Mouse (Mus musculus) midbrain, embryonic 15.5 days (tissue): ENCODE measurements around the gene AK157302. TPM values are rescaled to one million over a fixed set of nuclear protein-coding genes. Genes with fewer than 3 reads are reported as not detected.
A peak's percentile ranks its signal among the peaks of the same experiment; 100 is the strongest.
"Not testable (repeated sequence)": the region's sequence is repeated elsewhere in the genome, so short reads cannot be mapped to it uniquely, and the experiment has no call there.

Experiments used
- ATAC-seq: fragments of 200-750 bp; cut with Nextera tagmentation; replicated peaks from 2 replicates; pipeline ENCODE4 v1.8.0; 2017; ENCODE audit warnings: moderate TSS enrichment
- H3K27ac ChIP-seq: fragments of 300-500 bp; sonication (generic); 2 replicates; pipeline ENCODE4 v1.5.1; 2015; ENCODE audit warnings: mild to moderate bottlenecking, inconsistent platforms
- H3K27me3 ChIP-seq: fragments of 300-500 bp; sonication (generic); replicated peaks from 2 replicates; pipeline ENCODE4 v1.6.1; 2015; ENCODE audit warnings: inconsistent platforms
- H3K36me3 ChIP-seq: fragments of 300-500 bp; sonication (generic); replicated peaks from 2 replicates; pipeline ENCODE4 v1.6.1; 2015; ENCODE audit warnings: inconsistent platforms
- H3K4me1 ChIP-seq: fragments of 300-500 bp; sonication (generic); 2 replicates; pipeline ENCODE4 v1.6.1; 2015; ENCODE audit warnings: inconsistent platforms
- H3K4me2 ChIP-seq: fragments of 300-500 bp; sonication (generic); 2 replicates; pipeline ENCODE4 v1.6.1; 2015; ENCODE audit warnings: inconsistent platforms, mild to moderate bottlenecking, moderate library complexity
- H3K4me3 ChIP-seq: fragments of 300-500 bp; sonication (generic); 2 replicates; pipeline ENCODE4 v1.5.1; 2015; ENCODE audit warnings: mild to moderate bottlenecking, inconsistent platforms
- H3K9ac ChIP-seq: fragments of 300-500 bp; sonication (generic); 2 replicates; pipeline ENCODE4 v1.6.1; 2015; ENCODE audit warnings: mild to moderate bottlenecking, inconsistent platforms
- H3K9me3 ChIP-seq: fragments of 300-500 bp; sonication (generic); 2 replicates; pipeline ENCODE4 v1.6.1; 2016; ENCODE audit warnings: inconsistent platforms
- WGBS: fragments of 180-500 bp; shearing (Covaris S2); methylation state at CpG from one replicate; pipeline ENCODE4 v1.1.7; 2015; ENCODE audit warnings: mixed read lengths; 5-methylcytosine and 5-hydroxymethylcytosine counted together
- polyA plus RNA-seq: library from polyadenylated mRNA; unstranded; fragments of >200 nt; fragmentation: Nextera tagmentation; extraction: Ambion mirVana; gene quantifications from 2 replicates; pipeline ENCODE4 v1.2.1, GENCODE M21; 2015

Gene AK157302
- polyA plus RNA-seq, 1 experiment from 2014 or later: 0.32 TPM

DNA sequence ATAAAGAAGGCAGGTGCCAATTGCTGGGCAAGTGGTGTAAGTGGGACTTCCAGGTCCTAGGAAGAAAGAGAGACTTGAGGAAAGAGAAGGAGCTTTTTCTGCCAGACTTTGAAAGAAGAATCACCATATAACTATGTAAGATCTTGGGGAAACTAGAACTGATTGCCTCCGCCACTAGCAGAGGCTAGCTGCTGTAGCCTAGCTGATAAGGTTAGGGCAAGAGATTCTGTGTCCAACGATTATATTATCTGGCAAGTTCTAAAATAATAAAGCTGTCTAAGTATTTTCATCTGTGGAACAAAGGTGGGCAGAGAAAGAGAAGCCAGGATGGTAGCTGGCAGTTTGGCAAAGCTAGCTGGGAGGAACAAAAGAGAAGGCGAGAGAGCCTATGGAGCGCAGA is 22.6 kb upstream of the AK157302 start:
- ATAC-seq: no peak
- no peaks in the 10 kb centered on the region; the same call in 1 of the 2 replicates for H3K36me3 ChIP-seq
- H3K9me3 ChIP-seq: no peaks in the 10 kb centered on the region
- H3K9ac ChIP-seq: no peak overlapping the region
- no peak overlapping the region for H3K4me2 ChIP-seq
- no peak overlapping the region for H3K4me3 ChIP-seq
- peaks cover under 1% of the 10 kb centered on the region for H3K27me3 ChIP-seq
- H3K27ac ChIP-seq: no peak overlapping the region
- WGBS: 26% methylated on average over 4 of the region's 4 CpGs
- peaks cover 8% of the 10 kb centered on the region; the same call in 1 of the 2 replicates for H3K4me1 ChIP-seq

DNA sequence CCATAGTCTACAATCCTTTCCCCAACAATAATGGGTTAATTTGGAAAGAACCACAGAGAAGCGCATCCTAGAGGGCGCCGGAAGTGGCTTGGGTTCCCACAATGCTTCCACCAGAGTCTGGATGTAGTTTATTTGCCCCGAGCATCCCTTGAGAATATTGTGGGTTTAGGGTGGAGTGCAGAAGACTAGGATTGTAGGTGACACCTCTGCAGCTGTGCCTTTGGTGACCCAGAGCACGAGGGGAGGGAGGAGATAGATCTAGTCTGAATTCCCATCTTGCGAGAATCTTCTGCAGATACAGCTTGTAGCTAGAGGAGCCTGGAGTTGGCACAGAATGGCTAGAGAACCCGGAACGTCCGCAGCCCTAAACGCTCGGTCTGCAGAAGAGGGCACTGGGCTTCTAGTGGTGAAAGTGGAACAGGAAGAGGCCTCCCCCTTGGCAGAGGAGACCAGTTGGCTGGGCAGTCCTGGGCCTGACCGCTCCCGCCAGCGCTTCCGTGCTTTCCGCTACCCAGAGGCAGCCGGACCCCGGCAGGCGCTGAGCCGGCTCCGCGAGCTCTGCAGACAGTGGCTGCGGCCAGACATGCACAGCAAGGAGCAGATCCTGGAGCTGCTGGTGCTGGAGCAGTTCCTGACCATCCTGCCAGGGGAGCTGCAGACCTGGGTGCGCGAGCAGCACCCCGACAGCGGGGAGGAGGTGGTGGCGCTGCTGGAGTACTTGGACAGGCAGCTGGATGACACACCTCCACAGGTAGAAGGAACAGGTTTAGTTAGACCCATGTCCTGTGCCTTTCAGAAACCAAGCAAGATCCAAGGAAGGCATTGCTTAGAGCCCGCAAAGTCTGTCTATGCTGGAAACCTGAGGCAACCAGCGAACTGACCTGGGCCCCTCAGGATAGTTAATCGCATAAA is 16.0 kb upstream of the AK157302 start, which contains the start of the genes Zkscan4 and Gm10065:
TSS of gene Zkscan4 (plus strand) at position 149 of the 912 bp plus-strand sequence.
TSS of gene Gm10065 (minus strand) at position 683 of the 912 bp plus-strand sequence.
- H3K27me3 ChIP-seq, H3K36me3 ChIP-seq, H3K9me3 ChIP-seq: not testable (repeated sequence)
- Histone ChIP-seq H3K27ac (peak within 1 kb of the TSS; percentile 86), H3K9ac (peak within 1 kb of the TSS; percentile 69), H3K4me1 (peaks cover 16% of the 10 kb centered on the region), H3K4me2 (peak within 1 kb of the TSS; percentile 61), H3K4me3 (peak within 1 kb of the TSS; percentile 71)
- ATAC-seq: peak; percentile 93
- 2% methylated on average over 29 of the region's 31 CpGs for WGBS

DNA sequence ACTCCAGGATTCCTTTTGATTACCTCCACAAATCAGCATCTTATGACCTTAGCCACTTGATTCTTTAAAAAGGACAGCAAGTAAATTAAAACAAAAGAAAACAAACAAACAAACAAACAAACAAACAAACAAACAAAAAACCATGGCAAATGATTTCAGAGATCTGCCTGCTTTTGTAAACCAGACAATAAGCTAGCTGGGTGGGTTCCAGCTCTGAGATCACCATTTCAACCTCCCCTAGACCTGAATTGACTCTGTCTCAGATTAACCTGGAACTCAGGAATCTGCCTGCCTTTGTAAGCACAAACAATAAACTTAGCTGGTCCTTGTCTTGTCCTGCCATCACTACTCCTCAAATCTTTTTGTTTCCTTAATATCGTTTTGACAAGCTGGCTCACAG is 8.1 kb upstream of the AK157302 start:
- WGBS: 96% methylated on average over 1 of the region's 1 CpGs
- Histone ChIP-seq H3K4me2 (no peak overlapping the region), H3K36me3 (peaks cover 29% of the 10 kb centered on the region), H3K9ac (no peak overlapping the region), H3K27ac (no peak overlapping the region), H3K9me3 (no peaks in the 10 kb centered on the region; the same call in 1 of the 2 replicates), H3K4me1 (no peaks in the 10 kb centered on the region), H3K4me3 (no peak overlapping the region), H3K27me3 (no peaks in the 10 kb centered on the region)
- ATAC-seq: no peak

DNA sequence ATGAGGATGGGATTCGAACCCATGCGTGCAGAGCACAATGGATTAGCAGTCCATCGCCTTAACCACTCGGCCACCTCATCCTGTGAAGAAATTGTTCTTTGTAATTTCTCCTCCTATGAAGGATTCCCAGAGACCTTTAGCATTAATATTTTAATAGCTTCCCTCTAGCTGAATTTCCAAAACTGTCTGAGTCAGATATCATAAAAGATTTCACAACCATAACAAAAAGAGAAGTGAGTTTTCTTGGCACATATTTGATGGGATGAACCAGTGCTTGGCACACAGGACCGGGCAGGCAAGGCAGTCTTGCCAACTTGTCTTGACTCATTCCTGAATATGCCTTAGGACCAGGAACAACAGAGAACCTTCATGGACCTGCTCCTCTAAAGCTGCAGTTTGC is 2.2 kb upstream of the AK157302 start:
- H3K4me3 ChIP-seq: no peak overlapping the region
- no peak overlapping the region for H3K4me2 ChIP-seq
- H3K9me3 ChIP-seq: no peaks in the 10 kb centered on the region
- peaks cover 3% of the 10 kb centered on the region; the same call in 1 of the 2 replicates for H3K36me3 ChIP-seq
- no peak overlapping the region for H3K27ac ChIP-seq
- no peaks in the 10 kb centered on the region for H3K27me3 ChIP-seq
- H3K9ac ChIP-seq: no peak overlapping the region
- no peaks in the 10 kb centered on the region for H3K4me1 ChIP-seq
- 94% methylated on average over 5 of the region's 5 CpGs for WGBS
- ATAC-seq: no peak

DNA sequence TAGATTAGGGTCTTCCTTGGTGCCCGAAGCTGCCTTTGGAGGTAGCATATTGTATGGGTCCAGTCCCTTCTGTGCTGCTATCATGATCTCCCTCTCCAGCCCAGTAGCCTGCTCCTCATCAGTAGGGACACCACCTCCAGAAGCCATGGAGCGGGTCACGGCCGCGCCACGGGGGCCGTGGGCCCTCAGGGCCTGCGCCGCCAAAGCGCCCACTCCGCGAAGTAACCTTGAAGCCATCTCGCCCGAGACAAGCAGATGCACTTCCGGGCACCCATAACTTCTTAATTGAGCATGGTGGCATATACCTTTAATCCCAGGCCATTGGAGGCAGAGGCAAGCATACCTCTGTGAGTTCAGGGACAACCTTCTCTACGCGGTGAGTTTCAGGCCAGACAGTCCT is 6.2 kb downstream of the AK157302 start, which contains the start of gene Gm11273:
TSS of gene Gm11273 (minus strand) at position 237 of the 400 bp plus-strand sequence.
- H3K9me3 ChIP-seq, H3K9ac ChIP-seq, H3K4me2 ChIP-seq, H3K4me3 ChIP-seq, H3K27ac ChIP-seq, H3K36me3 ChIP-seq, H3K4me1 ChIP-seq, ATAC-seq, H3K27me3 ChIP-seq: not testable (repeated sequence)
- 92% methylated on average over 17 of the region's 17 CpGs for WGBS

- ATAC-seq: no peak
- Histone ChIP-seq H3K36me3 (no peaks in the 10 kb centered on the region), H3K9me3 (no peaks in the 10 kb centered on the region), H3K9ac (no peak overlapping the region), H3K27me3 (no peaks in the 10 kb centered on the region), H3K4me2 (no peak overlapping the region), H3K27ac (no peak overlapping the region), H3K4me3 (no peak overlapping the region), H3K4me1 (peaks cover 2% of the 10 kb centered on the region; the same call in 1 of the 2 replicates)
- 92% methylated on average over 5 of the region's 5 CpGs for WGBS
These were observed 7.3 kb downstream of the AK157302 start for GRCm38 (mm10) chr13:21502296-21502695.

DNA sequence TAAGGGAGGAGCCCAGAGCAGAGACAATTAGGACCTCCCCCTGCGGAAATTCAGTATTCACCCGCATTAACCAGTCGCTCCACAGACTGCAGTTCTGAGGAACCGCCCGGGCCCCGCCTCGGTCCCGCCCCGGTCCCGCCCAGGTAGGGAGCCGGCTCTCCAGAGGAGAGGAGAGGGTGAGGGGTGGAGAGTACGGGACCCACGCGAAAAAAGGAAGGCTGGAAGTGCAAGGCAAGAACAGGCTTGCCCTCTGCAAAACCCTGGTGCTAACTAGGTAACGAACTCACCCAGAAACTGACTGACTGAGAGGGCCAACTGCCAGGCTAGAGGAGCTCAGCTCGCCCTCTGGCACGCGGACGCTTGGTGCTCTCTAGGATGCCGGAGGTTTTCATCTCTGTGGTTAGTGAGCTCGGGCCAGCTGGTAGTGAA is 11.2 kb downstream of the AK157302 start:
- H3K36me3 ChIP-seq: no peaks in the 10 kb centered on the region
- H3K4me1 ChIP-seq: peaks cover 2% of the 10 kb centered on the region; the same call in 1 of the 2 replicates
- peak overlapping the region; percentile 57 for H3K4me2 ChIP-seq
- H3K27me3 ChIP-seq: no peaks in the 10 kb centered on the region
- H3K9me3 ChIP-seq: no peaks in the 10 kb centered on the region
- peak overlapping the region; percentile 73 for H3K27ac ChIP-seq
- WGBS: under 1% methylated on average over 21 of the region's 21 CpGs
- peak overlapping the region; percentile 50 for H3K4me3 ChIP-seq
- peak; percentile 100 for ATAC-seq
- peak overlapping the region; percentile 42 for H3K9ac ChIP-seq

DNA sequence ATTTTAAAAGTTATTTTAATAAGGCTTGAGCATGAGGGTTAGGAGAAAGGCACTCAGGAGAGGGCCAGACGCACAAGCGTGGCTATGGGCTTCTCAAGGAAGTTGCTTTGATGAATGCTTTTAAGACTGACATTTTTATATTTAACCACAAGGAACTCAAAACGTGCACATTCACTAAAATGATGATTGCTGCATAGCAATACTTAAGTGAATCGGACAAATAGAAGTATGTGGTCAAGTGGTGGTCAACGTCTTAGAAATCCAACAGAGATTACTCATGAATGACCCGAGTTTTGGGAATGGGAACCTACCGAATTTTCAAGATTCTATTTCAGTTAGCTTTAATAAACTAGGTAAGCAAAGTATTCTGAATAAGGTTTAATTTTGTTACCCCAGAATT is 35.1 kb downstream of the AK157302 start:
- Histone ChIP-seq H3K4me1 (peaks cover 11% of the 10 kb centered on the region), H3K36me3 (peaks cover 11% of the 10 kb centered on the region; the same call in 1 of the 2 replicates), H3K27ac (no peak overlapping the region), H3K9ac (no peak overlapping the region), H3K4me2 (peak overlapping the region; percentile 83), H3K4me3 (peak overlapping the region; percentile 92), H3K9me3 (no peaks in the 10 kb centered on the region), H3K27me3 (no peaks in the 10 kb centered on the region)
- ATAC-seq: no peak
- 51% methylated on average over 7 of the region's 7 CpGs for WGBS

DNA sequence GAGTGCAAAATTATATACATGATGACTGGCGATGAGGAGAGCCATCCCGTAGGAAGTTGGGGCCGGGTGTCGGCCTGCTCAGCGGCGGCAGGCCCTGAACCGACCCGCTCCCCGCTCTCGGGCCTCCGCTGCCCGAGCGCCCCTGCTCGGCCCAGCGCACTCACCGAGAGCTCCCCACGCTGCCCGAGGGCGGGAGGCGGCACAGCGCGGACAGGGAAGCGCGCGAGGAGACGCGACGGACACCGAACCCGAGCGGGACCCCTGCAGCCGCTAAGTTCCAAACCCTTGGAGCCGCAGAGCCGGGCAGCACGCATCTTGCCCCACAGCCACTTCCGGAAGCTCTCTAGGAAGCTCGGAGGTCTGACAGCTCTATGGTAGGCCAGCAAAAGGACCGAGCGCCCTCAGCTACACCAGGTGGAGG is 35.8 kb downstream of the AK157302 start, which contains the start of gene Zkscan8:
TSS of gene Zkscan8 (minus strand) at position 340 of the 421 bp plus-strand sequence.
- Histone ChIP-seq H3K27ac (peak within 1 kb of the TSS; percentile 91), H3K27me3 (no peaks in the 10 kb centered on the region), H3K9me3 (no peaks in the 10 kb centered on the region), H3K4me3 (peak within 1 kb of the TSS; percentile 92), H3K4me2 (peak within 1 kb of the TSS; percentile 83), H3K36me3 (0 out of 2 replicates have a peak, but pooled peaks cover 8% of the 10 kb centered on the region), H3K9ac (peak within 1 kb of the TSS; percentile 95), H3K4me1 (peaks cover 11% of the 10 kb centered on the region)
- peak; percentile 100 for ATAC-seq
- under 1% methylated on average over 39 of the region's 39 CpGs for WGBS

DNA sequence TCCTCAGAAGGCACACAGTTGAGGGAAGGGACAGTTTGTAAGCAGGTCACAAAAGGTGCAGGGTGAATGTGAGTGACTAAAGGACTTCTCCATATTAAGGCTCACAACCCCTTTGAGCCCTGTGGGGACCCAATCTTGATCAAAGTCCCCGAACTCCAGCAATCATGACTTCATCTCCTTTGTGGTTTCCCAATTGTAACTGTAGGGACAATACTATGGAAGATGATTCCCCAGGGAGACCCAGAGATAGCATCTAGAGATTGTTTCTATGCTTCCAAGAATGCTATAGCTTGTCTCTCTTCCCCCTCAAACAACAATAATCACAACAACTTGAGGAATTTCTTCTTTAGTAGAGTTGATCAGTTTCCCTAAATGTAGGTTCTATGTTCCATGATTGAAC is 47.7 kb downstream of the AK157302 start, which contains the start of gene Olfr1366:
TSS of gene Olfr1366 (minus strand) at position 101 of the 400 bp plus-strand sequence.
- Histone ChIP-seq H3K9me3 (no peaks in the 10 kb centered on the region), H3K9ac (no peak within 1 kb of the TSS), H3K27ac (no peak within 1 kb of the TSS), H3K4me1 (no peaks in the 10 kb centered on the region), H3K4me3 (no peak within 1 kb of the TSS), H3K36me3 (no peaks in the 10 kb centered on the region), H3K27me3 (no peaks in the 10 kb centered on the region), H3K4me2 (no peak within 1 kb of the TSS)
- WGBS: 86% methylated on average over 1 of the region's 1 CpGs
- ATAC-seq: no peak
